In the genomic region with DNA sequence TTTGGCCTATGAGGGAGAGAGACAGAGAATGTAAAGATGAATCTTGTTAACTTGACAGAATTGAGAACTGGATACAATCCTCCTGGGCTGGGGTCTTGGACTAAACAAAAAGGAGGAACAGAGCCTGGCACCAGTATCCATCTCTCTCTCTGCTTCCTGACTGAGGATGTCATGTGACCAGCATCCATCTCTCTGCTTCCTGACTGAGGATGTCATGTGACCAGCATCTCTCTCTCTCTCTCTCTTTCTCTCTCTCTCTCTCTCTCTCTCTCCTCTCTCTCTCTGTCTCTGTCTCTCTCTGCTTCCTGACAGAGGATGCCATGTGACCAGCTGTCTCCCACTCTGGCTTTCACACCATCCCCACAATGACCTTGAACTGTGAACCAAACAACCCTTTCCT, we compare ENCODE assay signal across 9 mouse cellular contexts. TPM values are rescaled to one million over a fixed set of nuclear protein-coding genes. Genes with fewer than 3 reads are reported as not detected.
DNase-seq lines count a peak whose midpoint lies in the region; ATAC-seq and TF ChIP-seq lines count a peak whose summit lies in the region.
"Had no signal": no experiment of that assay in that cellular context is flagged by ENCODE, and none has a peak within 500 bp of the region (broad histone marks: within the 10 kb centered on the region; RNA-seq: fewer than 3 reads in every experiment).

No protein-coding gene starts in this region.

- no peak for DNase-seq in hindbrain, embryonic 11.5 days (ENCODE audit: low spot score)
- no peak for DNase-seq in MEL (ENCODE audit: low read depth, low spot score)
- no peak for DNase-seq in limb, embryonic 14.5 days (ENCODE audit: low spot score)
- no peak for DNase-seq in urinary bladder, postnatal 36 days (ENCODE audit: low spot score in 2 of 2)
- no peak for DNase-seq in midbrain, embryonic 10.5 days (ENCODE audit: low spot score)
- DNase-seq: cerebellum, adult 11 months had no signal

- TF ChIP-seq POLR2A in MEL (IDR thresholded peaks at IDR 0.05; ENCODE audit: control insufficient read depth in 1 of 2, insufficient read depth in 1 of 2, low read depth in 1 of 2, low read length in 2 of 2, poor library complexity in 1 of 2): no peak
- no peak for TF ChIP-seq POLR2A in limb, embryonic 14.5 days (IDR thresholded peaks at IDR 0.05; ENCODE audit: borderline replicate concordance, extremely low read depth, insufficient read depth, insufficient read length)

- peaks cover 17% of the 10 kb centered on the region for H3K27me3 ChIP-seq in hindbrain, embryonic 12.5 days
- 0 out of 2 replicates have a peak, but pooled peaks cover 2% of the 10 kb centered on the region for H3K27me3 ChIP-seq in hindbrain, embryonic 11.5 days (ENCODE audit: control insufficient read depth, insufficient read depth, low read length)
- H3K27me3 ChIP-seq in MEL (ENCODE audit: control insufficient read depth in 1 of 2, insufficient read depth in 2 of 2, low read length in 2 of 2): peaks cover 0 to 4% of the 10 kb centered on the region in 2 experiments; a peak in 3 of 4 replicates
- no peaks in the 10 kb centered on the region for H3K27me3 ChIP-seq in limb, embryonic 14.5 days (ENCODE audit: control insufficient read depth, insufficient read depth, low read length)
- H3K27me3 ChIP-seq in midbrain, embryonic 10.5 days (ENCODE audit: low read depth, poor library complexity, severe bottlenecking): peaks cover 78% of the 10 kb centered on the region

- H3K4me3 ChIP-seq in hindbrain, embryonic 12.5 days: no peak overlapping the region
- H3K4me3 ChIP-seq in hindbrain, embryonic 11.5 days (ENCODE audit: low read depth, low read length): no peak overlapping the region
- H3K4me3 ChIP-seq in MEL (ENCODE audit: control insufficient read depth in 1 of 2, insufficient read depth in 1 of 2, low read depth in 2 of 2, low read length in 2 of 2): peak overlapping the region in 1 of 2 experiments; percentile 53; a peak in 2 of 4 replicates
- no peak overlapping the region for H3K4me3 ChIP-seq in limb, embryonic 14.5 days (replicated peaks; ENCODE audit: low read length)
- no peak overlapping the region for H3K4me3 ChIP-seq in midbrain, embryonic 10.5 days

- peak overlapping the region; percentile 25; the same call in 1 of the 2 replicates for H3K4me2 ChIP-seq in hindbrain, embryonic 12.5 days (replicated peaks)
- no peak overlapping the region for H3K4me2 ChIP-seq in hindbrain, embryonic 11.5 days (replicated peaks; ENCODE audit: low read depth, low read length)
- H3K4me2 ChIP-seq in limb, embryonic 14.5 days (replicated peaks; ENCODE audit: low read depth, low read length, severe bottlenecking): peak overlapping the region; percentile 43

- TF ChIP-seq EP300 in MEL (IDR thresholded peaks at IDR 0.05; ENCODE audit: low read depth in 1 of 2, low read length in 2 of 2): no peak

- no peak overlapping the region for H3K27ac ChIP-seq in hindbrain, embryonic 12.5 days
- no peak overlapping the region for H3K27ac ChIP-seq in hindbrain, embryonic 11.5 days (ENCODE audit: low read depth, low read length)
- no peak overlapping the region for H3K27ac ChIP-seq in MEL (ENCODE audit: control insufficient read depth, low read depth, low read length)
- no peak overlapping the region for H3K27ac ChIP-seq in limb, embryonic 14.5 days (replicated peaks; ENCODE audit: low read depth, low read length)
- no peak overlapping the region for H3K27ac ChIP-seq in midbrain, embryonic 10.5 days (replicated peaks)
- H3K27ac ChIP-seq: kidney, postnatal 0 days had no signal

- no peaks in the 10 kb centered on the region for H3K36me3 ChIP-seq in hindbrain, embryonic 12.5 days
- no peaks in the 10 kb centered on the region for H3K36me3 ChIP-seq in hindbrain, embryonic 11.5 days (ENCODE audit: control insufficient read depth, insufficient read depth, low read length)
- peaks cover 0 to 2% of the 10 kb centered on the region in 2 experiments; a peak in 1 of 4 replicates for H3K36me3 ChIP-seq in MEL (ENCODE audit: control insufficient read depth in 1 of 2, insufficient read depth in 2 of 2, low read length in 2 of 2)
- no peaks in the 10 kb centered on the region for H3K36me3 ChIP-seq in limb, embryonic 14.5 days (ENCODE audit: control insufficient read depth, insufficient read depth, low read length)
- H3K36me3 ChIP-seq in midbrain, embryonic 10.5 days: no peaks in the 10 kb centered on the region

- no peak for TF ChIP-seq CTCF in MEL (IDR thresholded peaks at IDR 0.05 in 2 of 3, conservative IDR thresholded peaks at IDR 0.05 in 1 of 3; ENCODE audit: control insufficient read depth in 1 of 3, insufficient read depth in 1 of 3, low read depth in 2 of 3, low read length in 3 of 3, poor library complexity in 1 of 3, severe bottlenecking in 1 of 3)

- no peak overlapping the region for H3K9ac ChIP-seq in hindbrain, embryonic 12.5 days
- no peak overlapping the region for H3K9ac ChIP-seq in hindbrain, embryonic 11.5 days (ENCODE audit: low read depth, low read length)
- no peak overlapping the region for H3K9ac ChIP-seq in MEL (ENCODE audit: control insufficient read depth, low read depth, low read length, poor library complexity, severe bottlenecking)
- H3K9ac ChIP-seq in limb, embryonic 14.5 days (ENCODE audit: low read depth, low read length, severe bottlenecking): no peak overlapping the region

- no peaks in the 10 kb centered on the region for H3K9me3 ChIP-seq in hindbrain, embryonic 12.5 days (replicated peaks)
- no peaks in the 10 kb centered on the region for H3K9me3 ChIP-seq in hindbrain, embryonic 11.5 days (ENCODE audit: control insufficient read depth, low read length)
- H3K9me3 ChIP-seq in MEL (replicated peaks; ENCODE audit: insufficient read depth, low read length): no peaks in the 10 kb centered on the region
- no peaks in the 10 kb centered on the region for H3K9me3 ChIP-seq in limb, embryonic 14.5 days (ENCODE audit: control insufficient read depth, low read length)
- H3K9me3 ChIP-seq in midbrain, embryonic 10.5 days (replicated peaks): no peaks in the 10 kb centered on the region

- peaks cover 43% of the 10 kb centered on the region for H3K4me1 ChIP-seq in hindbrain, embryonic 12.5 days
- peaks cover 16% of the 10 kb centered on the region for H3K4me1 ChIP-seq in hindbrain, embryonic 11.5 days (replicated peaks; ENCODE audit: control insufficient read depth, insufficient read depth, low read length)
- H3K4me1 ChIP-seq in MEL (ENCODE audit: control insufficient read depth in 1 of 2, insufficient read depth in 2 of 2, low read length in 2 of 2): peaks cover 0 to 11% of the 10 kb centered on the region in 2 experiments; a peak in 2 of 4 replicates
- peaks cover 9% of the 10 kb centered on the region for H3K4me1 ChIP-seq in limb, embryonic 14.5 days (ENCODE audit: control insufficient read depth, insufficient read depth, low read length)
- H3K4me1 ChIP-seq in midbrain, embryonic 10.5 days: peaks cover 67% of the 10 kb centered on the region

- no peaks in the 10 kb centered on the region for H3K79me2 ChIP-seq in MEL (ENCODE audit: control insufficient read depth, insufficient read depth, low read length, poor library complexity)

- TF ChIP-seq RAD21 in MEL (IDR thresholded peaks at IDR 0.05; ENCODE audit: low read depth, low read length): no peak

- no peak for ATAC-seq in hindbrain, embryonic 12.5 days (ENCODE audit: low FRiP score)
- ATAC-seq in hindbrain, embryonic 11.5 days (ENCODE audit: low FRiP score): no peak
- ATAC-seq in CD4-positive, CD25-positive, alpha-beta regulatory T cell, adult 4 months: peak; percentile 42
- no peak for ATAC-seq in limb, embryonic 14.5 days (ENCODE audit: low FRiP score, low read depth)

TF ChIP-seq in MEL, 35 proteins besides CTCF, POLR2A, EP300 and RAD21:
- TF ChIP-seq POLR2AphosphoS5 (IDR thresholded peaks at IDR 0.05; ENCODE audit: borderline replicate concordance, low read depth, low read length) (no peak), USF1 (IDR thresholded peaks at IDR 0.05; ENCODE audit: low read depth, low read length) (peak; percentile 64), MYB (IDR thresholded peaks at IDR 0.05; ENCODE audit: low read depth, low read length) (no peak)
TF ChIP-seq in MEL: peak in this region for 1.

RNA-seq across cellular contexts. Expression of gene Tnrc6c, which starts 43.5 kb away (rescaled TPM):
- polyA plus RNA-seq in hindbrain, embryonic 12.5 days (2016; fragmentation: Nextera tagmentation; extraction: Ambion mirVana): 26.3 and 28.3 TPM in 2 replicates
- polyA plus RNA-seq in hindbrain, embryonic 11.5 days (2014; fragmentation: Nextera tagmentation; extraction: Ambion mirVana): 17.0 and 20.6 TPM in 2 replicates
- polyA plus RNA-seq in CD4-positive, CD25-positive, alpha-beta regulatory T cell, adult 4 months (2017; shearing (Covaris generic)): 10 to 100 TPM; 19.6 to 21.4 TPM
- total RNA-seq in MEL (2012; rRNA removed): 19.1 and 19.7 TPM in 2 replicates
- 10 to 100 TPM in 1 of 2 experiments, not detected in 1; 16.0 TPM for polyA plus RNA-seq in MEL (2012; ENCODE audit: insufficient read depth in 1 of 2, insufficient read length in 2 of 2, low read depth in 1 of 2, low replicate concordance in 2 of 2, missing spikeins in 1 of 2)
- polyA plus RNA-seq in limb, embryonic 14.5 days (2012; rRNA removed): 34.7 and 43.7 TPM in 2 replicates
- polyA plus RNA-seq in limb, embryonic 14.5 days (2014; fragmentation: Nextera tagmentation; extraction: Ambion mirVana): 18.1 and 21.1 TPM in 2 replicates
- 9.4 and 12.4 TPM in 2 replicates for polyA plus RNA-seq in midbrain, embryonic 10.5 days (2016; fragmentation: Nextera tagmentation; extraction: Ambion mirVana)
